Mouse (Mus musculus) MEL (cell line): ENCODE results near the gene Ets1. TPM values are rescaled to one million over a fixed set of nuclear protein-coding genes. Genes with fewer than 3 reads are reported as not detected.

ENCODE experiments used
- DNase-seq: peaks from one replicate; pipeline ENCODE4 v3.0.0; 2011; ENCODE audit warnings: low read depth, low spot score
- H3K27ac ChIP-seq: 2 replicates; pipeline ENCODE4 v1.5.1; 2012; ENCODE audit warnings: low read depth, mild to moderate bottlenecking, control low read depth, low read length, moderate library complexity; ENCODE audit not compliant: control insufficient read depth
- H3K27me3 ChIP-seq, 2 experiments: fragments of 150-350 bp in 1 of 2; sonication (generic) in 1 of 2; 2 replicates each; pipeline ENCODE4 v1.6.1; 2012; ENCODE audit warnings: low read length in 2 of 2, mild to moderate bottlenecking in 2 of 2, improper control_type of control experiment in 1 of 2, moderate library complexity in 1 of 2; ENCODE audit not compliant: insufficient read depth in 2 of 2, control insufficient read depth in 1 of 2
- H3K36me3 ChIP-seq, 2 experiments: 2 replicates each; pipeline ENCODE4 v1.6.1; 2012 to 2014; ENCODE audit warnings: low read length in 2 of 2, improper control_type of control experiment in 1 of 2, inconsistent platforms in 1 of 2, mild to moderate bottlenecking in 1 of 2; ENCODE audit not compliant: insufficient read depth in 2 of 2, control insufficient read depth in 1 of 2
- H3K4me1 ChIP-seq, 2 experiments: fragments of 150-350 bp in 1 of 2; sonication (generic) in 1 of 2; 2 replicates each; pipeline ENCODE4 v1.6.1; 2012; ENCODE audit warnings: low read length in 2 of 2, improper control_type of control experiment in 1 of 2, mild to moderate bottlenecking in 1 of 2; ENCODE audit not compliant: insufficient read depth in 2 of 2, control insufficient read depth in 1 of 2
- H3K4me3 ChIP-seq, 2 experiments: fragments of 150-350 bp in 1 of 2; sonication (generic) in 1 of 2; 2 replicates each; pipeline ENCODE4 v1.5.1; 2012; ENCODE audit warnings: low read depth in 2 of 2, low read length in 2 of 2, mild to moderate bottlenecking in 2 of 2, moderate library complexity in 2 of 2, control low read depth in 1 of 2, improper control_type of control experiment in 1 of 2; ENCODE audit not compliant: control insufficient read depth in 1 of 2, insufficient read depth in 1 of 2
- H3K79me2 ChIP-seq: 2 replicates; pipeline ENCODE4 v1.6.1; 2012; ENCODE audit warnings: mild to moderate bottlenecking, low read length, moderate library complexity; ENCODE audit not compliant: control insufficient read depth, poor library complexity, insufficient read depth
- H3K9ac ChIP-seq: 2 replicates; pipeline ENCODE4 v1.6.1; 2012; ENCODE audit warnings: low read depth, mild to moderate bottlenecking, control low read depth, low read length, moderate library complexity; ENCODE audit not compliant: control insufficient read depth, poor library complexity, severe bottlenecking
- H3K9me3 ChIP-seq: fragments of 150-350 bp; sonication (generic); replicated peaks from 2 replicates; pipeline ENCODE4 v1.6.1; 2012; ENCODE audit warnings: mild to moderate bottlenecking, low read length, improper control_type of control experiment, moderate library complexity; ENCODE audit not compliant: insufficient read depth
- CHD1 ChIP-seq: IDR thresholded peaks from 2 replicates; pipeline ENCODE4 v1.6.1; 2012; ENCODE audit warnings: low read depth, mild to moderate bottlenecking, inconsistent platforms, low read length, improper control_type of control experiment
- CHD2 ChIP-seq: IDR thresholded peaks from 2 replicates; pipeline ENCODE4 v1.6.1; 2011; ENCODE audit warnings: low read length, improper control_type of control experiment
- CTCF ChIP-seq, 3 experiments: IDR thresholded peaks in 2 of 3; conservative IDR thresholded peaks in 1 of 3; 2 replicates each; pipeline ENCODE4 v1.5.1; 2011 to 2012; ENCODE audit warnings: low read length in 3 of 3, low read depth in 2 of 3, mild to moderate bottlenecking in 2 of 3, improper control_type of control experiment in 1 of 3, inconsistent platforms in 1 of 3, mixed read lengths in 1 of 3, moderate library complexity in 1 of 3; ENCODE audit not compliant: control insufficient read depth in 1 of 3, insufficient read depth in 1 of 3, poor library complexity in 1 of 3, severe bottlenecking in 1 of 3
- ETS1 ChIP-seq: IDR thresholded peaks from 2 replicates; pipeline ENCODE4 v1.6.1; 2012; ENCODE audit warnings: low read depth, mild to moderate bottlenecking, inconsistent platforms, low read length, improper control_type of control experiment, moderate library complexity
- GATA1 ChIP-seq: IDR thresholded peaks from 2 replicates; pipeline ENCODE4 v1.6.1; 2011; ENCODE audit warnings: low read depth, low read length, improper control_type of control experiment
- HCFC1 ChIP-seq: IDR thresholded peaks from 2 replicates; pipeline ENCODE4 v1.6.1; 2012; ENCODE audit warnings: low read depth, mild to moderate bottlenecking, inconsistent platforms, low read length, improper control_type of control experiment, moderate library complexity
- JUND ChIP-seq: IDR thresholded peaks from 2 replicates; pipeline ENCODE4 v1.6.1; 2011; ENCODE audit warnings: low read depth, mild to moderate bottlenecking, improper control_type of control experiment, low read length
- KAT2A ChIP-seq: conservative IDR thresholded peaks from 2 replicates; pipeline ENCODE4 v1.6.1; 2012; ENCODE audit warnings: low read depth, low read length, improper control_type of control experiment, inconsistent platforms
- MAX ChIP-seq: IDR thresholded peaks from 2 replicates; pipeline ENCODE4 v1.6.1; 2011; ENCODE audit warnings: low read length, improper control_type of control experiment
- MAZ ChIP-seq: IDR thresholded peaks from 2 replicates; pipeline ENCODE4 v1.6.1; 2012; ENCODE audit warnings: low read depth, mild to moderate bottlenecking, inconsistent platforms, low read length, improper control_type of control experiment
- MYB ChIP-seq: IDR thresholded peaks from 2 replicates; pipeline ENCODE4 v1.6.1; 2011; ENCODE audit warnings: mild to moderate bottlenecking, low read depth, low read length, improper control_type of control experiment
- SIN3A ChIP-seq: IDR thresholded peaks from 2 replicates; pipeline ENCODE4 v1.6.1; 2012; ENCODE audit warnings: low read length, improper control_type of control experiment, inconsistent platforms
- SMC3 ChIP-seq: IDR thresholded peaks from 2 replicates; pipeline ENCODE4 v1.6.1; 2011; ENCODE audit warnings: low read depth, low read length, improper control_type of control experiment
- TCF12 ChIP-seq: IDR thresholded peaks from 2 replicates; pipeline ENCODE4 v1.6.1; 2014; ENCODE audit warnings: low read depth, mild to moderate bottlenecking, inconsistent platforms, low read length, improper control_type of control experiment, moderate library complexity
- UBTF ChIP-seq: IDR thresholded peaks from 2 replicates; pipeline ENCODE4 v1.6.1; 2012; ENCODE audit warnings: low read depth, mild to moderate bottlenecking, inconsistent platforms, low read length, improper control_type of control experiment, moderate library complexity, borderline replicate concordance; ENCODE audit not compliant: insufficient read depth
- ZC3H11A ChIP-seq: IDR thresholded peaks from 2 replicates; pipeline ENCODE4 v1.6.1; 2012; ENCODE audit warnings: low read depth, mild to moderate bottlenecking, inconsistent platforms, low read length, improper control_type of control experiment
- ZKSCAN1 ChIP-seq: IDR thresholded peaks from 2 replicates; pipeline ENCODE4 v1.6.1; 2012; ENCODE audit warnings: low read depth, mild to moderate bottlenecking, inconsistent platforms, low read length, improper control_type of control experiment, moderate library complexity
- polyA plus RNA-seq, 2 experiments: library from polyadenylated mRNA; stranded (reverse) in 1 of 2; unstranded in 1 of 2; fragments of >175 nt in 1 of 2; fragments of >200 nt in 1 of 2; gene quantifications; 2 replicates each; pipeline versions ENCODE4 v1.2.1 to v1.2.4; 2012; ENCODE audit warnings: low replicate concordance in 2 of 2, low read depth in 1 of 2; ENCODE audit not compliant: insufficient read length in 2 of 2, insufficient read depth in 1 of 2, missing spikeins in 1 of 2
- total RNA-seq: library from RNA; depleted of rRNA; stranded (reverse); fragments of 300-350 nt; gene quantifications from 2 replicates; pipeline ENCODE4 v1.2.3, GENCODE M21; 2012

The Ets1 gene
- total and polyA plus RNA-seq, 3 experiments: 0.10 to 0.19 TPM; not detected in 1

- Histone ChIP-seq H3K4me3 (no peak overlapping the region), H3K9me3 (no peaks in the 10 kb centered on the region), H3K27ac (no peak overlapping the region), H3K27me3 (peaks cover 2 to 4% of the 10 kb centered on the region in 2 experiments), H3K4me1 (no peaks in the 10 kb centered on the region), H3K9ac (no peak overlapping the region), H3K36me3 (no peaks in the 10 kb centered on the region), H3K79me2 (no peaks in the 10 kb centered on the region)
- TF ChIP-seq SMC3: no peak
- TF ChIP-seq MAX: no peak
- no peak for TF ChIP-seq UBTF
- no peak for TF ChIP-seq GATA1
- no peak for TF ChIP-seq ZC3H11A
- no peak for DNase-seq
Measured at GRCm38 (mm10) chr9:32648286-32648685, 12.3 kb downstream of the Ets1 start.

GRCm38 (mm10) chr9:32650738-32651137 lies 14.7 kb downstream of the Ets1 start:
- no peak for DNase-seq
- H3K9me3 ChIP-seq: no peaks in the 10 kb centered on the region

GRCm38 (mm10) chr9:32652112-32652511 lies 16.1 kb downstream of the Ets1 start:
- TF ChIP-seq CHD1: no peak
- no peak for TF ChIP-seq SIN3A
- TF ChIP-seq CHD2: no peak
- no peak for TF ChIP-seq UBTF
- no peak for TF ChIP-seq HCFC1
- no peak for TF ChIP-seq MYB
- TF ChIP-seq ZKSCAN1: no peak
- no peak for TF ChIP-seq JUND
- no peak for TF ChIP-seq CTCF (IDR thresholded peaks at IDR 0.05 in 2 of 3, conservative IDR thresholded peaks at IDR 0.05 in 1 of 3; ENCODE audit: control insufficient read depth in 1 of 3, insufficient read depth in 1 of 3, low read depth in 2 of 3, low read length in 3 of 3, poor library complexity in 1 of 3, severe bottlenecking in 1 of 3)
- no peak for TF ChIP-seq KAT2A
- Histone ChIP-seq H3K27me3 (peaks cover 0 to 4% of the 10 kb centered on the region in 2 experiments; a peak in 2 of 4 replicates), H3K4me3 (no peak overlapping the region), H3K9me3 (no peaks in the 10 kb centered on the region), H3K27ac (no peak overlapping the region), H3K4me1 (no peaks in the 10 kb centered on the region), H3K9ac (no peak overlapping the region), H3K36me3 (no peaks in the 10 kb centered on the region), H3K79me2 (no peaks in the 10 kb centered on the region)
- DNase-seq: no peak

More at GRCm38 (mm10) chr9:32650738-32651137, 14.7 kb downstream of the Ets1 start:
- H3K79me2 ChIP-seq: no peaks in the 10 kb centered on the region
- peaks cover 0 to 4% of the 10 kb centered on the region in 2 experiments; a peak in 2 of 4 replicates for H3K27me3 ChIP-seq
- no peak for TF ChIP-seq MAZ
- TF ChIP-seq TCF12: no peak
- TF ChIP-seq KAT2A: no peak
- TF ChIP-seq ETS1: no peak
- TF ChIP-seq, all 39 proteins: peak for 0
- Histone ChIP-seq H3K9ac (no peak overlapping the region), H3K27ac (no peak overlapping the region), H3K4me3 (no peak overlapping the region), H3K4me1 (no peaks in the 10 kb centered on the region), H3K36me3 (no peaks in the 10 kb centered on the region)
